Mouse (Mus musculus): ENCODE data around the gene Optn.

The Optn gene

GRCm38 (mm10) chr2:4985000-4985399 is 78.9 kb downstream of the Optn start:
- no peak for DNase-seq (ENCODE audit: low spot score)

- no peak for DNase-seq (ENCODE audit: low spot score)
These were observed 79.9 kb downstream of the Optn start for GRCm38 (mm10) chr2:4983987-4984386.

DNA sequence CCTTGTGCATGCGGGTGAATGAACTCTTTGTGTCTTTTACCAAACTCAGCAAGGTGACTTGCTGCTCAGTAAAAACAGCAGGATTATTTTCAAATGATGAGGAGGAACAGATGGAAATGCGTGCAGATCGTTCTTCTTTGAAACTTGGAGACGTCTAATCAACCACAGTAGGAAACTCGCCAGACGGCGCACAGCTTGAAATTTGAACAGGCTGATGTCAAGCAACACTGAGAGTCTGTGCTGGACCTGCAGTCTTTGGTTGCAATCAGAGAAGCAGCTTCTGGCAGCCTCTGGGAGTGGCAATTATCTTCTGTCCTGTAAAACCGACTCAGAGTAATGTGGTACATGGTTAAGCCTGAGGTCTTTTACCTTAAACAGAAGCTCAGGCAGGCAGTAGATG is 85.8 kb downstream of the Optn start:
- no peak for DNase-seq (ENCODE audit: low spot score)

DNA sequence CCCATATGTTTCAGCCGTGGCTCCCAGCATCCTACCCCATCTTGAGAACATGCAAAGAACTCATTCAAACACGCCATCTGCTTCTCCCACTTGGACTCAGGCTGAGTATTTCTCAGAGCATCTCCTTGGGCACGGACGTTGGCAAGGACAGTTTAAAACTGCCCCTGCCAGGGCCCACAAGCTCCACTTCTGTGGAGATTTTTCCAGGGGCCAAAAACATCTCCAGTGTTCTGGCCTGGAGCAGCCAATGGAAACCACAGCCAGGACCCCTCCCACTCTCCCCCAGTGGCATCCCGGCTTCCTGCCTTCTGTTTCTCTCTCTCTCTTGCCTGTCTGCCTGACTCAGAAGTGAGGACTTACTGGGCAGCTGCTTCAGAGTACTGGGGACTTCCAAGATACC is 88.0 kb downstream of the Optn start, which contains the start of gene Ucma:
Ucma (plus strand) TSS at position 316 of the 400 bp plus-strand sequence.
- DNase-seq (ENCODE audit: low spot score), result no peak

Data from lung, postnatal 25 days (tissue).